Mouse (Mus musculus) midbrain, embryonic 12.5 days (tissue): Measurements from ENCODE around the gene 4921539E11Rik. TPM values are rescaled to one million over a fixed set of nuclear protein-coding genes. Genes with fewer than 3 reads are reported as not detected.

Experiments used
- ATAC-seq: fragments of 200-750 bp; cut with Nextera tagmentation; 2 replicates; pipeline ENCODE4 v1.8.0; 2017; ENCODE audit warnings: low read depth, moderate TSS enrichment, moderate library complexity; ENCODE audit not compliant: low FRiP score
- H3K27ac ChIP-seq: fragments of 300-500 bp; sonication (generic); replicated peaks from 2 replicates; pipeline ENCODE4 v1.5.1; 2016; ENCODE audit warnings: mild to moderate bottlenecking
- H3K27me3 ChIP-seq: fragments of 300-500 bp; sonication (generic); 2 replicates; pipeline ENCODE4 v1.6.1; 2016; ENCODE audit warnings: mild to moderate bottlenecking
- H3K36me3 ChIP-seq: fragments of 300-500 bp; sonication (generic); 2 replicates; pipeline ENCODE4 v1.6.1; 2016
- H3K4me1 ChIP-seq: fragments of 300-500 bp; sonication (generic); 2 replicates; pipeline ENCODE4 v1.6.1; 2016
- H3K4me2 ChIP-seq: fragments of 300-500 bp; sonication (generic); replicated peaks from 2 replicates; pipeline ENCODE4 v1.6.1; 2016; ENCODE audit warnings: mild to moderate bottlenecking, moderate library complexity
- H3K4me3 ChIP-seq: fragments of 300-500 bp; sonication (generic); 2 replicates; pipeline ENCODE4 v1.5.1; 2016; ENCODE audit warnings: mild to moderate bottlenecking
- H3K9ac ChIP-seq: fragments of 300-500 bp; sonication (generic); replicated peaks from 2 replicates; pipeline ENCODE4 v1.6.1; 2016; ENCODE audit warnings: mild to moderate bottlenecking, moderate library complexity
- H3K9me3 ChIP-seq: fragments of 300-500 bp; sonication (generic); 2 replicates; pipeline ENCODE4 v1.6.1; 2016; ENCODE audit warnings: mild to moderate bottlenecking
- WGBS: fragments of 180-500 bp; shearing (Covaris S2); methylation state at CpG from one replicate; pipeline ENCODE4 v1.1.7; 2016; 5-methylcytosine and 5-hydroxymethylcytosine counted together
- polyA plus RNA-seq: library from polyadenylated mRNA; unstranded; fragments of >200 nt; fragmentation: Nextera tagmentation; extraction: Ambion mirVana; gene quantifications from 2 replicates; pipeline ENCODE4 v1.2.1, GENCODE M21; 2016

Gene 4921539E11Rik
- polyA plus RNA-seq, 1 experiment from 2014 or later: not detected

DNA sequence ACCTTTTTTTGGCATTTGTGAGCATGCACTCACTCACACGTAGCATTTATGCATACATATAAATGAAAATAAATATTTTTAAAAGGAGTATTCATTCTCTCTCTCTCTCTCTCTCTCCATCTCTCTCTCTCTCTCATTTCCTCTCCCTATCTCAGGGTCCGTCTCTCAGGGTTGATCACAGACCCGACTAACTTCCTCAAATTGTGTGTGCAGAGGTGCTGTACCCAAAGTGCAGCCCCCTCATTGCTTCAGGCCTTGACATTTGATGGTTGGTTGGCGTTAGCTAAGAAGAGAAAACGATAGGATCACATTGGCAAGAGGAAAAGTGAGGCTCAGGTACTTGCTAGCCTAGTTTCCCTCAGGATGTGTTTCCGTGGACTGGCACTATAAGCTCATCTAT, 68.9 kb downstream of the 4921539E11Rik start:
- Histone ChIP-seq H3K4me3 (no peak overlapping the region), H3K4me2 (no peak overlapping the region), H3K27ac (no peak overlapping the region), H3K27me3 (no peaks in the 10 kb centered on the region), H3K4me1 (peaks cover 2% of the 10 kb centered on the region; the same call in 1 of the 2 replicates), H3K9ac (no peak overlapping the region), H3K9me3 (no peaks in the 10 kb centered on the region), H3K36me3 (no peaks in the 10 kb centered on the region)
- WGBS: 86% methylated on average over 6 of the region's 6 CpGs
- ATAC-seq: no peak

DNA sequence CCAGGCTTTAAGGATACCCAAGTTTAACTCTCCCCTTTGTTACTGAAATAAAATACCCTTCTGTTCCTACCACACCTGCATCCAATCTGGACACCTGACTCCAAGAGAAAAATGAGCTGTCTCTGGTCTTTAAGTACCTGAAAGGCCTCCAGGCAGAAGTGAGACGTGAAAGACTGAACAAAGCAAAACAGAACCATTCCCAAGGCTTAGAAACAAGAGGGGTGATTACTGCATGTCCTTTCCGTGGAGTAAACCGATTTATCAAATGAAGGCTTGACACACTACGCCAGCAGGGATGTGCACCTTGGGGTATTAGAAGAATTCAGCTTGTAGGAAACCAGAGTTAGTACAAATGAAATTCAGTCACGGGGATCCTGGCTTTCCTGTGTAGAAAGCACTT, 71.7 kb downstream of the 4921539E11Rik start:
- no peak for ATAC-seq

DNA sequence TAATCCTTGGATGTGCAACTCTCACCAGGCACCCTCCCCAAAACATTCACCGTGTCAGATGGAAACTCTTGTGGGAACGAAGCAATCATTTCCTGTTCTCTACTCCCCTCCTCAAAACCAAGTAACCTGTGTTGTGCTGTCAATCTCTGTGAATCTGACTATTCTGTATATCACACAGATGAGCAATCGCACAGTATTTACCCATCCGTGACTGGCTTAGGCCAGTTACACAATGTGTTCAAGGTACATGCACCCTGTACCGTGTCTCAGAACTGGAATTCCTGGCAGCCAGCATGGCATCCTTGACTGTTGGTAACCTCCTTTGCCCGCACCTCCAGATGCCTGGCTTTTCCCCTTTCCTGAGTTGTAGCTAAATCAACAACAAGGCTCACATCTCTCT, 74.6 kb downstream of the 4921539E11Rik start:
- Histone ChIP-seq H3K27ac (no peak overlapping the region), H3K9me3 (no peaks in the 10 kb centered on the region), H3K9ac (no peak overlapping the region), H3K4me1 (peaks cover 19% of the 10 kb centered on the region), H3K4me3 (no peak overlapping the region), H3K36me3 (no peaks in the 10 kb centered on the region), H3K4me2 (no peak overlapping the region; the same call in 1 of the 2 replicates), H3K27me3 (no peaks in the 10 kb centered on the region)
- 81% methylated on average over 6 of the region's 6 CpGs for WGBS
- no peak for ATAC-seq

More for the DNA sequence above, 71.7 kb downstream of the 4921539E11Rik start:
- Histone ChIP-seq H3K9ac (no peak overlapping the region), H3K36me3 (no peaks in the 10 kb centered on the region), H3K4me3 (no peak overlapping the region), H3K27ac (no peak overlapping the region), H3K4me1 (peaks cover 8% of the 10 kb centered on the region), H3K4me2 (no peak overlapping the region), H3K27me3 (no peaks in the 10 kb centered on the region), H3K9me3 (no peaks in the 10 kb centered on the region)
- WGBS: 74% methylated on average over 5 of the region's 5 CpGs

DNA sequence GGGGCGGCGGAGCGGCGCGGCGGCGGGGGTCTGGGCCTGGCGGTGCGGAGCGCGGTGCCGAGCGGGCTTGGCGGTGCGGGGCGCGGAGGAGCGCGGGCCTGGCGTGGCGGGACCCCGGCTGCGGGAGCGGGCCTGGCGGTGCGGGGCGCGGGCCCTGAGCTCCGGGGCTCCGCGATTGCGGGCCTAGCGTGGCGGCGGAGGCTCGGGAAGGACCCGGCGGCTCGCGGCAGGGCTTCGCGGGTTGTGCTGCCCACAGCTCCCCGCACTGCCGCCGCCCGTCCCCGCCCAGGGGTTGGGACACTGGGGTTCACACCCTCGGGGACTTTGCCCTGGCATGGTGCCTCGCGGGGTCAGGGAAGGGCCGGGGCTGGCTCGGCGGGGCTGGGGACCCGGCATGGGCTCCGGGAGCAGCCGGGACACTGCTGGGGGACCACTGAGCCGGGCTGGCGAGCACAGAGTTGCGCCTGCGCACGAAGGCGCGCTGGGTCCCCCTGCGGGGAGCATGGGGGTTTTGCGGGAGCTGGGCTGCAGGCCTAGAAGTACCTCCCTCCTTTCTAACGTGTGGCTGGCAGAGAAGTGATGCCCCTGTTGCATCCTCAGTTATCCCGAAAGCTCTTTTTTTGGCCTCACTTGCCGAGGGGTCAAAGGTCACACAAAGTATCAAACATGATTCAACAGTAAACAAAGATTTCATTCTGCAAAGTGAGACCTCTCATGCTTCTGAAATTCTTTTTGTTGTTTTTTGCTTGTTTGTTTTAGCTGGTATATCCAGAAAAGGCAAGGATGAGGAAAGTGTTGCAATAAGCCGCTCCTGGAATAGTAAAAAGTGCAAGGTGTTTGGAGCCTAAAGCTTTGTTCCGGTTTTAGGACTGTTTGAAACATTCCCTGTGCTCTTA, 75.5 kb downstream of the 4921539E11Rik start, which contains the start of gene Slc35d1:
Gene Slc35d1, minus strand, starts transcription at position 240 of the 896 bp plus-strand sequence.
- WGBS: 2% methylated on average over 67 of the region's 70 CpGs
- peak within 1 kb of the TSS; percentile 87 for H3K4me3 ChIP-seq
- peak within 1 kb of the TSS; percentile 68 for H3K4me2 ChIP-seq
- peak within 1 kb of the TSS; percentile 95 for H3K9ac ChIP-seq
- H3K36me3 ChIP-seq: no peaks in the 10 kb centered on the region
- H3K9me3 ChIP-seq: no peaks in the 10 kb centered on the region
- peak within 1 kb of the TSS; percentile 99 for H3K27ac ChIP-seq
- H3K4me1 ChIP-seq: peaks cover 17% of the 10 kb centered on the region
- ATAC-seq: peak; percentile 96
- H3K27me3 ChIP-seq: no peaks in the 10 kb centered on the region

DNA sequence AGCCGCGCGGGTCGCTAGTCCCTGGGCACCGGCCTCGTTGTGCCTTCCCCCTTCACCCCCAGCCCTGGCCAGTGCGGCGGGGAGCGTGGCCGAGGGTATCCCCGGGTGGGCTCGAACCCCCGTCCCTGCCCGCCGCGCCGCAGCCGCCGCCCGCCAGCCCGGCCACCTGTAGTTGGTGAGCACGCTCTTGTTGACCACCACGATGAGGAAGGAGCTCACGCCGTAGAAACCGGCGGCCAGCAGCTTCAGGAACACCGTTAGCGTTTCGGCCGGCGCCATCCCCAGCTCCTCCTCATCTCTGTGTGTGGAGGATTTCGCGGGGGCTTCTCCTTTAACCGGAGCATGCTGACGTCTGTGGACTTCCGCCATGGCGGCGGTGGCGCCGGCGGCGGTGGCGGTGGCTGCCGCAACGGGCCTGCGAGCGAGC, 76.2 kb downstream of the 4921539E11Rik start:
- peak overlapping the region; percentile 68 for H3K4me2 ChIP-seq
- H3K4me3 ChIP-seq: peak overlapping the region; percentile 87
- peak; percentile 72 for ATAC-seq
- H3K27ac ChIP-seq: peak overlapping the region; percentile 99
- H3K9ac ChIP-seq: peak overlapping the region; percentile 95
- no peaks in the 10 kb centered on the region for H3K9me3 ChIP-seq
- peaks cover 6% of the 10 kb centered on the region for H3K36me3 ChIP-seq
- no peaks in the 10 kb centered on the region for H3K27me3 ChIP-seq
- under 1% methylated on average over 44 of the region's 48 CpGs for WGBS
- H3K4me1 ChIP-seq: peaks cover 17% of the 10 kb centered on the region

DNA sequence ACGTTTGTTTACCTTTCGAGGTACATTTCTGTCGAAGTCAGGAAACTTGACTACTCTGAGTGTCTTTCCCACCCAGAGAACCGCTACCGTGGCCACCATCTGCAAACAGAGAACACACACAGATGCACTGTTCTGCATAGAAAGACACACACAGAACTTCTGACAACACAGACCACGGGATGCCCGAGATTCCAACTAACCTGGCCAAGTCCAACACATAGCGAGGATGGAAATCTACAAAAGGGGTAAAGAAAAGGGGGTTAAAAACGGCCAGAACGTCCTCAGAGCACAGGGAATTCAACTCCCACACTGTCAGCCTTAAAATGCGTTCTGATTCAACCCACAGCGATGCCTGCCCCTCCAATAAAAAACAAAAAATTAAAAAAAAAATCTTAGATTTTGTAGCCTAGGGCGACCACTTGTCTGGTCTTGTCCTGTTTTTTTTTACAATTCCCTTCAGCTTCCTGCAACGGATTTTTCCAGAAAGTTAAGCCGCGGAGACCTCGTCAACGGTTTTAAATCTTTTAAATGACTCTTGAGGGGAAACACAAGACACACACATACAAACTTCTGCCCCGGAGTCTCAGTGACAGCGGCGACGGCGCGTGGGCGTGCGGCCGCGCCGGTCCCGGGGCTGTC, 76.7 kb downstream of the 4921539E11Rik start:
- Histone ChIP-seq H3K4me2 (peak overlapping the region; percentile 68), H3K4me3 (peak overlapping the region; percentile 87), H3K27me3 (no peaks in the 10 kb centered on the region), H3K9ac (peak overlapping the region; percentile 95), H3K4me1 (peaks cover 17% of the 10 kb centered on the region), H3K9me3 (no peaks in the 10 kb centered on the region), H3K27ac (peak overlapping the region; percentile 99), H3K36me3 (peaks cover 9% of the 10 kb centered on the region)
- no peak for ATAC-seq
- WGBS: 6% methylated on average over 30 of the region's 30 CpGs

DNA sequence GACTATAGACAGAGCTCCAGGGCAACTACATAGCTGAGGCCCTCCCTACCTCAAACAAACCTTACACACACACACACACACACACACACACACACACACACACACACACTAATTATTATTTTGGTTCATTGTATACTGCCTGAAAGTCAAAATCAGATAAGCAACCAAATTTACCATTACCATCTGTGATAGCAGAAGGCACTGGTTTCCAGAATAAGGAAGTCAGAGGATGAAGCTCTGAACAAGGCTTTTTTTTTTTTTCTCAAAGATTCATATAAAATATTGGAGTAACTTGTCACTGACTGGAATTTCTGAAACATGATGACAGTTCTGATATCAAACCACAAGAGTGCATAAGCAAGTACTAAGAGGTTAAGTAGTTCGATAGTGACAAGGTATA, 82.1 kb downstream of the 4921539E11Rik start:
- H3K36me3 ChIP-seq: peaks cover 40% of the 10 kb centered on the region
- 95% methylated on average over 1 of the region's 1 CpGs for WGBS

DNA sequence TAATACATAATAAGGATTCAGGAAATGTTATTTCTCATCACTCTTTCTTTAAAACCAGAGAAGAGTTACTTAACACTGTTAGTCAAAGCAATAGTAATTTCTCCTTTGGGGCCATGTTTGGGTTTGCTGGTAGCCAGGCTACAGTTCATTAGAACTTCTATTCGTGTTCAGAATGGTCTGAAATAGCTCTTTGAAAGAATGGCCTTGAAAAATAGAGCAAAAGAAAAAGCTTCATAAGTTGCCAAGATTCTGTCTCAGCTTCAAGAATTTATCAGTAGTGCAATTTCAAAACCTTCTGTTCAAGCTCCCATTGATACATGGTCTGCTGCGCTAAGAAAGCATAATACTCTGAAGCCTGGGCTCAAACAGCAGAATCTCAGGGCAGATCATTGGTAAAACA, 87.0 kb downstream of the 4921539E11Rik start:
- no peaks in the 10 kb centered on the region for H3K9me3 ChIP-seq
- WGBS: 100% methylated on average over 2 of the region's 2 CpGs
- H3K27me3 ChIP-seq: no peaks in the 10 kb centered on the region
- H3K4me2 ChIP-seq: no peak overlapping the region
- no peak overlapping the region for H3K27ac ChIP-seq
- peaks cover 42% of the 10 kb centered on the region for H3K36me3 ChIP-seq
- ATAC-seq: no peak
- no peak overlapping the region for H3K4me3 ChIP-seq
- no peak overlapping the region for H3K9ac ChIP-seq
- H3K4me1 ChIP-seq: no peaks in the 10 kb centered on the region

More for the DNA sequence above, 82.1 kb downstream of the 4921539E11Rik start:
- no peaks in the 10 kb centered on the region for H3K9me3 ChIP-seq
- H3K27me3 ChIP-seq: no peaks in the 10 kb centered on the region
- H3K4me2 ChIP-seq: no peak overlapping the region
- ATAC-seq: no peak
- H3K27ac ChIP-seq: no peak overlapping the region
- H3K9ac ChIP-seq: no peak overlapping the region
- no peak overlapping the region for H3K4me3 ChIP-seq
- H3K4me1 ChIP-seq: peaks cover 7% of the 10 kb centered on the region

DNA sequence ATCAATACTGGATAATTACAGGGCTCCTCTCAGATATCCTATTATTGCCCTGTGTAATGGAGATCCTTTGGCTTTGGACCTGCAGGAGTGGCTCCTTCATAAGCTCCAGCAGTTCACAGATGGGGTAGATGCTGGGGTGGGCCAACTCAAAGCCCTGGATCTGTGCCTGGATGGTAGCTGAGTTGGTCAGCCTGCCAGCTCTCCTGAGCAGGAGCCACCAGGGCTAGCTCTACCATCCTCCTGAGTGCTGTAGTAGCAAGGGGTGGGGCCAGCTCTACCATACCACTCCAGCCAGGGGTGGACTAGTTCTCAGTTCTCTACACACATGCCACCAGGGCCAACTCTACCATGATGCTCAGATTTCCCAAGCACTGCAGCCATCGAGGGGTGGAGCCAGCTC, 90.6 kb downstream of the 4921539E11Rik start:
- Histone ChIP-seq H3K9me3 (no peaks in the 10 kb centered on the region), H3K27ac (no peak overlapping the region), H3K9ac (no peak overlapping the region), H3K4me2 (no peak overlapping the region), H3K4me3 (no peak overlapping the region), H3K36me3 (peaks cover 29% of the 10 kb centered on the region), H3K27me3 (no peaks in the 10 kb centered on the region), H3K4me1 (no peaks in the 10 kb centered on the region)
- ATAC-seq: no peak
- WGBS: 90% methylated on average over 1 of the region's 1 CpGs

DNA sequence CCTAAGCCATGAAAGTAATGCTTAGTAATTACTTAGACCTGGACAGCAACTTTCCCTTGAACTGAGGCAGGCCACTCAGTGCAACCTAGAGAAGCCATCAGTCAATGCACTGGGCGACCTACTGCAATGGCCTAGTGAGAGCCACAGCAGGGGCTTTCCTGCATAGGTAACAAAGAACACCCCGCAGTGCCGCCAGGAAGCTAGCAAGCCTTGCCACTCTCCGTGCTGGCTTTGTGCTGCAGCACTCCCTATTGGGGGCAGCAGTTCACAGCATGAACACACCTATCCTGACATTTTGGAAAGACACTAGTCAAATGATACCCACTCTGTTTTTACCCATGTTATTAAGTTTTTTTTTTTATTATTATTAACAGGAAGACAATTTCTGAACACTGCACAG, 91.6 kb downstream of the 4921539E11Rik start:
- Histone ChIP-seq H3K27ac (no peak overlapping the region), H3K4me1 (no peaks in the 10 kb centered on the region), H3K4me3 (no peak overlapping the region), H3K9ac (no peak overlapping the region), H3K36me3 (peaks cover 19% of the 10 kb centered on the region), H3K9me3 (no peaks in the 10 kb centered on the region), H3K4me2 (no peak overlapping the region), H3K27me3 (no peaks in the 10 kb centered on the region)
- no peak for ATAC-seq
- 38% methylated on average over 4 of the region's 4 CpGs for WGBS

DNA sequence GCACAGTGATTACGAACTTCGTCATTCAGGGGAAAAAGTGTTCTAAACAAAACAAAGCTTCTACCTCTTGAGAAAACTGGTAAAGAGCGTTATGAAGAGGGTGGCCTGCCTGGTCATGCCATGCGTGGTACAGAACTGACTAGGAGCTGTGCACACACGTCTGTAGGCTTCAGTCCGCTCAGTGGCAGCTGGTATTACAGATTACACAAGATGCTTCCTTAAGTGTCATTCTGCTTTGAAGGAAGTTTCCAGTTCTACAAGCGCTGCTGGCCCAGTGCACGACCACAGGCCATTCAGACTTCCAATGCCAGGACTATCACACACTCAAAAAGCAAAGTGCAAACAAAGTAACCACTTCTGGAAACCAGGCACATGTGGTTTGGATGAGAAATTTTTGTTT, 93.3 kb downstream of the 4921539E11Rik start:
- no peaks in the 10 kb centered on the region for H3K4me1 ChIP-seq
- WGBS: 95% methylated on average over 8 of the region's 8 CpGs
- peaks cover 19% of the 10 kb centered on the region for H3K36me3 ChIP-seq
- no peak overlapping the region for H3K9ac ChIP-seq
- no peak overlapping the region for H3K27ac ChIP-seq
- no peaks in the 10 kb centered on the region for H3K27me3 ChIP-seq
- ATAC-seq: no peak
- no peak overlapping the region for H3K4me3 ChIP-seq
- no peaks in the 10 kb centered on the region for H3K9me3 ChIP-seq
- no peak overlapping the region for H3K4me2 ChIP-seq

DNA sequence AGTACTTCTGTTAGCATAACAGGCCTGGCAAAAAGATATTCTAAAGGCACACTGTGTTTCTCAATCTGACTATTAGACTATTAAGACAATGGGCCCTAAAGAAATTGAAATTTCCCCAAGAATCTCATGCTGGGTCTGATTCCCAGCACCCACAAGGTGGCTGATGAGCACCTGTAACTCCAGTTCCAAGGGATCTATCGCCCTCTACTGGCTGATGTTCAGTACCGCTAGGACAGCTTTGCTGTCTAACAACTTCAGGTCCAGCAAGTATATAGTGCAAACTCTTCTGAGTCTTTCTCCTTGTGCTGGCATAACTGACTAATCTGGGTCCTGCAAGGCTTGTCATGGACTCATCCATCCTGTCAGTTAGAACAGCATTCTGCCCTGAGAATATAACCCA, 98.2 kb downstream of the 4921539E11Rik start:
- Histone ChIP-seq H3K36me3 (peaks cover 33% of the 10 kb centered on the region), H3K27me3 (no peaks in the 10 kb centered on the region), H3K4me1 (no peaks in the 10 kb centered on the region), H3K4me3 (no peak overlapping the region), H3K9ac (no peak overlapping the region), H3K4me2 (no peak overlapping the region), H3K9me3 (no peaks in the 10 kb centered on the region), H3K27ac (no peak overlapping the region)
- 85% methylated on average over 2 of the region's 2 CpGs for WGBS
- no peak for ATAC-seq
